ENCODE assay signal across 8 mouse cellular contexts in the genomic region with DNA sequence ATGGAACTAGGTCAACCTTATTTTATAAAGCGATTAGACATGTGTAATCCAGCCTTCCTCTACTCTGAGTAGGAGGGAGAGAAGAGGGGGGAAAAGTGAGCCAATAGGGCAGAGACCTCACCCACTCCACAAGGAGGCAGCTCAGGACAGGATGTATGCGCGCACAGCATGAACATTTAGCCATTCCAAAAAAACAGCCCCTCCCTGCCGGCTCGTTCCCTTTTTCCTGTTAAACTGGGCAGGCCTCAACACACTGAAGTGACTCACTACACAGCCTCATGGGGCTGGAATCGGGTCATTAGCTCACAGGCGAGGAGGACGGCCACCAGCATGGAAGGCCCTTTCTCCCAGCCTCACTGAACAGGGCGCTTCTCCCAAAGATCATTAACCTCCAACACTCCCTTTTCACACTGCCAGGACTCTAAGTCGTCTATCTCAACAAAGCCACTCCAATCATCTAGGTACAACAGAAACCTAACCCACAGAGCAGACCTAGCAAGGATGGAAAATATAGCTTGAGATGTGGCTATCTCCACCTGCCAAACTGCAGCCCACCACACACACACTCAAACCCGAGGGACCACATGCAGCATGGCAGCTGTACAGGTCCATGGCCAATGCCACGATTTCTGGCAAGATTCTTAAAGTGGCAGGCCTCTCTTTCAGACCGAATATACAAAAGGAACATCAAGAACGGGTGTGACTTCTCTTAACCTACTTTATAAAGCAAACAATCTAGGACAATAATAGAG. TPM values are rescaled to one million over a fixed set of nuclear protein-coding genes. Genes with fewer than 3 reads are reported as not detected.
A peak's percentile ranks its signal among the peaks of the same experiment; 100 is the strongest.
DNase-seq lines count a peak whose midpoint lies in the region; ATAC-seq lines count a peak whose summit lies in the region.

No protein-coding gene starts in this region.

- H3K4me1 ChIP-seq in heart, embryonic 11.5 days (ENCODE audit: control insufficient read depth, insufficient read depth, low read length), result peaks cover 17% of the 10 kb centered on the region
- H3K4me1 ChIP-seq in forebrain, embryonic 16.5 days (replicated peaks; ENCODE audit: control insufficient read depth, insufficient read depth, low read length), result peaks cover 27% of the 10 kb centered on the region
- H3K4me1 ChIP-seq in intestine, embryonic 16.5 days (ENCODE audit: control insufficient read depth, insufficient read depth, low read length), result peaks cover 24% of the 10 kb centered on the region

- intact Hi-C loops in left cerebral cortex, postnatal 14 days (cut with DNase I), result no loop called here

- DNase-seq in heart, adult 11 months, result peak; percentile 99
- peak; percentile 69 for DNase-seq in adrenal gland, postnatal 14 days
- DNase-seq in lung, postnatal 25 days (ENCODE audit: low spot score), result peak; percentile 79
- no peak for DNase-seq in left cerebral cortex, postnatal 14 days (ENCODE audit: low spot score in 2 of 2)

- no peaks in the 10 kb centered on the region for H3K9me3 ChIP-seq in heart, embryonic 11.5 days (replicated peaks; ENCODE audit: control insufficient read depth, low read length)
- no peaks in the 10 kb centered on the region for H3K9me3 ChIP-seq in forebrain, embryonic 16.5 days (ENCODE audit: control insufficient read depth, low read length)
- H3K9me3 ChIP-seq in intestine, embryonic 16.5 days (ENCODE audit: control insufficient read depth, low read length), result no peaks in the 10 kb centered on the region

- 64% methylated on average over 14 of the region's 14 CpGs for WGBS in heart, embryonic 11.5 days (ENCODE audit: insufficient replicate concordance)
- WGBS in forebrain, embryonic 16.5 days, result 24% methylated on average over 14 of the region's 14 CpGs
- WGBS in intestine, embryonic 16.5 days, result 49% methylated on average over 14 of the region's 14 CpGs

- H3K4me2 ChIP-seq in heart, embryonic 11.5 days, result no peak overlapping the region
- no peak overlapping the region for H3K4me2 ChIP-seq in forebrain, embryonic 16.5 days (ENCODE audit: low read length)
- no peak overlapping the region for H3K4me2 ChIP-seq in intestine, embryonic 16.5 days (ENCODE audit: low read depth, low read length)

- no peak for ATAC-seq in heart, embryonic 11.5 days (replicated peaks; ENCODE audit: insufficient number of reproducible peaks, low FRiP score, low TSS enrichment)
- peak; percentile 29; the same call in 1 of the 2 replicates for ATAC-seq in forebrain, embryonic 16.5 days
- ATAC-seq in intestine, embryonic 16.5 days, result 0 out of 2 replicates have a peak, but pooled peaks have one; percentile 32
- no peak for ATAC-seq in activated CD4-positive, CD25-positive, alpha-beta regulatory T cell, adult 4 months

- H3K9ac ChIP-seq in heart, embryonic 11.5 days (ENCODE audit: low read depth, low read length), result no peak overlapping the region; the same call in 1 of the 2 replicates
- H3K9ac ChIP-seq in forebrain, embryonic 16.5 days (replicated peaks; ENCODE audit: low read depth, low read length), result no peak overlapping the region
- H3K9ac ChIP-seq in intestine, embryonic 16.5 days (ENCODE audit: low read depth, low read length), result no peak overlapping the region

- H3K36me3 ChIP-seq in heart, embryonic 11.5 days (ENCODE audit: control insufficient read depth, insufficient read depth, low read length), result peaks cover 17% of the 10 kb centered on the region
- peaks cover 5% of the 10 kb centered on the region for H3K36me3 ChIP-seq in forebrain, embryonic 16.5 days (ENCODE audit: control insufficient read depth, insufficient read depth)
- peaks cover 10% of the 10 kb centered on the region for H3K36me3 ChIP-seq in intestine, embryonic 16.5 days (ENCODE audit: control insufficient read depth, insufficient read depth, low read length)

- no peak overlapping the region for H3K4me3 ChIP-seq in heart, embryonic 11.5 days (ENCODE audit: low read depth, low read length)
- no peak overlapping the region for H3K4me3 ChIP-seq in forebrain, embryonic 16.5 days (replicated peaks; ENCODE audit: low read length)
- H3K4me3 ChIP-seq in intestine, embryonic 16.5 days (ENCODE audit: low read length), result no peak overlapping the region

- H3K27me3 ChIP-seq in heart, embryonic 11.5 days (ENCODE audit: control insufficient read depth, insufficient read depth, low read length), result no peaks in the 10 kb centered on the region
- no peaks in the 10 kb centered on the region for H3K27me3 ChIP-seq in forebrain, embryonic 16.5 days (replicated peaks; ENCODE audit: control insufficient read depth, insufficient read depth, low read length)
- H3K27me3 ChIP-seq in intestine, embryonic 16.5 days (replicated peaks; ENCODE audit: control insufficient read depth, insufficient read depth, low read length), result no peaks in the 10 kb centered on the region

- no peak overlapping the region for H3K27ac ChIP-seq in heart, embryonic 11.5 days (ENCODE audit: low read depth, low read length)
- H3K27ac ChIP-seq in forebrain, embryonic 16.5 days (ENCODE audit: low read length), result no peak overlapping the region
- peak overlapping the region; percentile 9; the same call in 1 of the 2 replicates for H3K27ac ChIP-seq in intestine, embryonic 16.5 days (ENCODE audit: low read length)

RNA-seq across cellular contexts. Expression of gene Ybx3, which starts 5.9 kb away (rescaled TPM):
- 50.8 and 58.4 TPM in 2 replicates for polyA plus RNA-seq in heart, embryonic 11.5 days (2014; fragmentation: Nextera tagmentation; extraction: Ambion mirVana)
- total RNA-seq in adrenal gland, postnatal 14 days (2021), result 249 and 280 TPM in 2 replicates
- polyA plus RNA-seq in forebrain, embryonic 16.5 days (2015; fragmentation: Nextera tagmentation; extraction: Ambion mirVana), result 17.6 and 21.3 TPM in 2 replicates
- polyA plus RNA-seq in intestine, embryonic 16.5 days (2015; fragmentation: Nextera tagmentation; extraction: Ambion mirVana), result 31.7 and 33.8 TPM in 2 replicates
- polyA plus RNA-seq in activated CD4-positive, CD25-positive, alpha-beta regulatory T cell, adult 4 months (2017; shearing (Covaris generic)), result 10 to 100 TPM; 19.3 to 20.7 TPM
- 10 to 100 TPM; 72.4 to 73.6 TPM for total RNA-seq in left cerebral cortex, postnatal 14 days (2021)

RNA-seq across cellular contexts. Expression of gene Styk1, which starts 29.0 kb away (rescaled TPM):
- polyA plus RNA-seq in heart, embryonic 11.5 days (2014; fragmentation: Nextera tagmentation; extraction: Ambion mirVana), result 0.73 and 0.94 TPM in 2 replicates
- total RNA-seq in adrenal gland, postnatal 14 days (2021), result 0.23 and 0.63 TPM in 2 replicates
- 4.1 and 7.1 TPM in 2 replicates for polyA plus RNA-seq in forebrain, embryonic 16.5 days (2015; fragmentation: Nextera tagmentation; extraction: Ambion mirVana)
- polyA plus RNA-seq in intestine, embryonic 16.5 days (2015; fragmentation: Nextera tagmentation; extraction: Ambion mirVana), result 15.2 and 16.5 TPM in 2 replicates
- not detected for polyA plus RNA-seq in activated CD4-positive, CD25-positive, alpha-beta regulatory T cell, adult 4 months (2017; shearing (Covaris generic))
- under 1 TPM; 0.23 to 0.53 TPM for total RNA-seq in left cerebral cortex, postnatal 14 days (2021)

Comparison
In these comparisons a context has a peak if more than half of its experiments do, and no peak if none do; other contexts are left out.
1. DNase-seq: peak in heart, adult 11 months (single experiment), adrenal gland, postnatal 14 days (single experiment) and lung, postnatal 25 days (single experiment); none in left cerebral cortex, postnatal 14 days (0 of 2).
2. ATAC-seq: peak in forebrain, embryonic 16.5 days (single experiment) and intestine, embryonic 16.5 days (single experiment); none in heart, embryonic 11.5 days (single experiment) and activated CD4-positive, CD25-positive, alpha-beta regulatory T cell, adult 4 months (single experiment).